In genomic region chr10:17772364-17772763, GRCm38 (mm10) we compare ENCODE assay signal across 8 mouse cellular contexts. TPM values are rescaled to one million over a fixed set of nuclear protein-coding genes. Genes with fewer than 3 reads are reported as not detected.
DNase-seq lines count a peak whose midpoint lies in the region; ATAC-seq lines count a peak whose summit lies in the region.

No protein-coding gene starts in this region.

- H3K4me2 ChIP-seq in kidney, embryonic 15.5 days = no peak overlapping the region

- ATAC-seq in kidney, embryonic 15.5 days (replicated peaks; ENCODE audit: low FRiP score) = no peak

- no peaks in the 10 kb centered on the region for H3K27me3 ChIP-seq in kidney, embryonic 15.5 days
- no peaks in the 10 kb centered on the region for H3K27me3 ChIP-seq in midbrain, embryonic 10.5 days (ENCODE audit: low read depth, poor library complexity, severe bottlenecking)

- DNase-seq in kidney, adult 18-20 months = peak; percentile 5
- peak; percentile 47 to 69 for DNase-seq in heart, adult 9 months (ENCODE audit: low spot score in 2 of 2)
- DNase-seq in lung, postnatal 36 days = peak; percentile 43
- DNase-seq in thymus, postnatal 10 days (ENCODE audit: low spot score in 2 of 2) = peak; percentile 60
- no peak for DNase-seq in frontal cortex, postnatal 14 days (ENCODE audit: low spot score in 2 of 2)
- no peak for DNase-seq in midbrain, embryonic 10.5 days (ENCODE audit: low spot score)
- DNase-seq in MN1 (ENCODE audit: low spot score) = no peak

- WGBS in kidney, embryonic 15.5 days = 75% methylated on average over 10 of the region's 10 CpGs
- 91% methylated on average over 10 of the region's 10 CpGs for WGBS in midbrain, embryonic 10.5 days

- H3K4me1 ChIP-seq in kidney, embryonic 15.5 days = no peaks in the 10 kb centered on the region
- no peaks in the 10 kb centered on the region for H3K4me1 ChIP-seq in midbrain, embryonic 10.5 days

- H3K36me3 ChIP-seq in kidney, embryonic 15.5 days = no peaks in the 10 kb centered on the region
- H3K36me3 ChIP-seq in midbrain, embryonic 10.5 days = no peaks in the 10 kb centered on the region

- no peak overlapping the region for H3K27ac ChIP-seq in kidney, embryonic 15.5 days
- no peak overlapping the region for H3K27ac ChIP-seq in midbrain, embryonic 10.5 days (replicated peaks)

- H3K9me3 ChIP-seq in kidney, embryonic 15.5 days (replicated peaks) = no peaks in the 10 kb centered on the region
- no peaks in the 10 kb centered on the region for H3K9me3 ChIP-seq in midbrain, embryonic 10.5 days (replicated peaks)

- no peak overlapping the region for H3K4me3 ChIP-seq in kidney, embryonic 15.5 days (replicated peaks)
- H3K4me3 ChIP-seq in midbrain, embryonic 10.5 days = no peak overlapping the region

- H3K9ac ChIP-seq in kidney, embryonic 15.5 days = no peak overlapping the region

RNA-seq across cellular contexts. Expression of gene Txlnb, which starts 23.7 kb away (rescaled TPM):
- 1.3 and 1.5 TPM in 2 replicates for polyA plus RNA-seq in kidney, embryonic 15.5 days (2015; fragmentation: Nextera tagmentation; extraction: Ambion mirVana)
- polyA plus RNA-seq in midbrain, embryonic 10.5 days (2016; fragmentation: Nextera tagmentation; extraction: Ambion mirVana) = 4.4 and 4.7 TPM in 2 replicates

RNA-seq across cellular contexts. Expression of gene Cited2, which starts 49.3 kb away (rescaled TPM):
- polyA plus RNA-seq in kidney, embryonic 15.5 days (2015; fragmentation: Nextera tagmentation; extraction: Ambion mirVana) = 76.3 and 77.4 TPM in 2 replicates
- 59.6 and 60.1 TPM in 2 replicates for polyA plus RNA-seq in midbrain, embryonic 10.5 days (2016; fragmentation: Nextera tagmentation; extraction: Ambion mirVana)

Comparison
In these comparisons a context has a peak if more than half of its experiments do, and no peak if none do; other contexts are left out.
1. DNase-seq: peak in kidney, adult 18-20 months (single experiment), heart, adult 9 months (2 of 2), lung, postnatal 36 days (single experiment) and thymus, postnatal 10 days (2 of 2); none in frontal cortex, postnatal 14 days (0 of 2), midbrain, embryonic 10.5 days (single experiment) and MN1 (single experiment).